Mouse (Mus musculus) activated CD4-positive, CD25-positive, alpha-beta regulatory T cell, adult 4 months (primary cell): ENCODE measurements around the gene Pde10a. TPM values are rescaled to one million over a fixed set of nuclear protein-coding genes. Genes with fewer than 3 reads are reported as not detected.

Source experiments
- ATAC-seq: one replicate; pipeline ENCODE4 v1.8.0; 2017
- polyA plus RNA-seq, 2 experiments: library from polyadenylated mRNA; unstranded; fragments of 100-300 nt; shearing (Covaris generic); gene quantifications; one replicate each; pipeline ENCODE4 v1.2.1; 2017

Gene Pde10a
- polyA plus RNA-seq, 2 experiments from 2014 or later = not detected

GRCm38 (mm10) chr17:8898221-8898620, 373.0 kb downstream of the Pde10a start:
- ATAC-seq = no peak

GRCm38 (mm10) chr17:8899212-8899611, 374.0 kb downstream of the Pde10a start:
- no peak for ATAC-seq

GRCm38 (mm10) chr17:8903555-8904283, 378.5 kb downstream of the Pde10a start:
- ATAC-seq = no peak

- ATAC-seq = no peak
Observed at GRCm38 (mm10) chr17:8910571-8910970, 385.4 kb downstream of the Pde10a start.

GRCm38 (mm10) chr17:8912933-8913332, 387.8 kb downstream of the Pde10a start:
- no peak for ATAC-seq

GRCm38 (mm10) chr17:8915693-8916092, 390.5 kb downstream of the Pde10a start:
- ATAC-seq = no peak

GRCm38 (mm10) chr17:8923074-8923473, 397.9 kb downstream of the Pde10a start:
- ATAC-seq = no peak

- no peak for ATAC-seq
Observed at GRCm38 (mm10) chr17:8923727-8924126, 398.6 kb downstream of the Pde10a start.

GRCm38 (mm10) chr17:8925819-8926383, 400.7 kb downstream of the Pde10a start:
- no peak for ATAC-seq

- no peak for ATAC-seq
Observed at GRCm38 (mm10) chr17:8928560-8928959, 403.4 kb downstream of the Pde10a start.

- no peak for ATAC-seq
Observed at GRCm38 (mm10) chr17:8929636-8930035, 404.5 kb downstream of the Pde10a start.

- ATAC-seq = no peak
Observed at GRCm38 (mm10) chr17:8935604-8936003, 410.4 kb downstream of the Pde10a start.

GRCm38 (mm10) chr17:8936603-8937002, 411.4 kb downstream of the Pde10a start:
- peak; percentile 19 for ATAC-seq

GRCm38 (mm10) chr17:8951588-8951987, 426.4 kb downstream of the Pde10a start:
- ATAC-seq = no peak

GRCm38 (mm10) chr17:8952951-8953350, 427.8 kb downstream of the Pde10a start:
- ATAC-seq = no peak

- no peak for ATAC-seq
Observed at GRCm38 (mm10) chr17:8958125-8958524, 433.0 kb downstream of the Pde10a start.

GRCm38 (mm10) chr17:8960386-8960785, 435.2 kb downstream of the Pde10a start:
- ATAC-seq = no peak

- no peak for ATAC-seq
Observed at GRCm38 (mm10) chr17:8961097-8961496, 435.9 kb downstream of the Pde10a start.

- no peak for ATAC-seq
Observed at GRCm38 (mm10) chr17:8961644-8962043, 436.5 kb downstream of the Pde10a start.

GRCm38 (mm10) chr17:8965177-8965576, 440.0 kb downstream of the Pde10a start:
- no peak for ATAC-seq

GRCm38 (mm10) chr17:8972152-8972854, 447.1 kb downstream of the Pde10a start:
- no peak for ATAC-seq

- ATAC-seq = no peak
Observed at GRCm38 (mm10) chr17:8973331-8973730, 448.2 kb downstream of the Pde10a start.

- ATAC-seq = no peak
Observed at GRCm38 (mm10) chr17:8974423-8974822, 449.3 kb downstream of the Pde10a start.
